Mouse (Mus musculus): ENCODE measurements around the gene Pax7.

- TF ChIP-seq CEBPB (IDR thresholded peaks at IDR 0.05; ENCODE audit: insufficient read depth, poor library complexity, severe bottlenecking) (no peak), MYOG (IDR thresholded peaks at IDR 0.05; ENCODE audit: control insufficient read depth in 1 of 3, insufficient read depth in 1 of 3, insufficient read length in 2 of 3, low read depth in 2 of 3) (no peak), USF1 (IDR thresholded peaks at IDR 0.05; ENCODE audit: low read depth) (no peak), MAX (IDR thresholded peaks at IDR 0.05; ENCODE audit: low read depth) (no peak), POLR2A (IDR thresholded peaks at IDR 0.05; ENCODE audit: insufficient read length, low read depth) (no peak), TCF3 (IDR thresholded peaks at IDR 0.05; ENCODE audit: insufficient read length, low read depth) (no peak), MYOD1 (IDR thresholded peaks at IDR 0.05; ENCODE audit: control insufficient read depth in 1 of 3, insufficient read length in 2 of 3, low read depth in 2 of 3) (peak in 2 of 3 experiments; percentile 85), E2F4 (IDR thresholded peaks at IDR 0.05; ENCODE audit: insufficient read depth) (no peak), POLR2AphosphoS2 (IDR thresholded peaks at IDR 0.05; ENCODE audit: insufficient read length, low read depth) (no peak), TCF12 (IDR thresholded peaks at IDR 0.05; ENCODE audit: insufficient read depth, poor library complexity, severe bottlenecking) (no peak), REST (IDR thresholded peaks at IDR 0.05; ENCODE audit: insufficient read depth, insufficient read length) (no peak)
Observed at GRCm38 (mm10) chr4:139840939-139841500, 7.7 kb upstream of the Pax7 start.

Data from myocyte (in vitro differentiated cells).